In the genomic region with DNA sequence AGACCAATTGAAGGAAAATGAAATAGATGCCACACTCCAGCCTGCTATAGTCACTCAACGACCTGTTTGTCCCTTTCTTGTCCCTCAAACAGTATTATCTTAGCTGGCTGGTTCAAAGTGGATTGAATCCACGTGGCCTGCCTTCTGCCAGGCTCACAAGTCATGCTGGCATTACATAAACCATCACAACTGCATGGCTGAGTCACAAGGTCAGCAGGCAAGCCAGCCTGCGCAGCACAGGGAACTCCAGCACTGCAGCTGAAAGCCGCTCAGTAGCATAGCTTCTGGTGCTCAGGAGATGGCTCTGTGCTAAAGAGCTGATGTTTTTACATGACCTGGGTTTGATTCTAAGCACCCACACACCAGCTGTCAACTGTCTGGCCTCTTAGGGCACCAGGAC, we compare ENCODE assay signal across 8 mouse cellular contexts.
A peak's percentile ranks its signal among the peaks of the same experiment; 100 is the strongest.
DNase-seq lines count a peak whose midpoint lies in the region; ATAC-seq lines count a peak whose summit lies in the region.

No protein-coding gene starts in this region.

- ATAC-seq in megakaryocyte, adult 5-6 weeks (ENCODE audit: poor library complexity, severe bottlenecking), result no peak

- intact Hi-C loops in heart, postnatal 10 days (cut with DNase I), result loop anchor here (5.0 kb wide), 2 partner anchors 54 to 94 kb away; no protein-coding TSS in a partner anchor

- peak; percentile 84 for DNase-seq in gastrocnemius, adult 18-20 months (ENCODE audit: low spot score)
- no peak for DNase-seq in gastrocnemius, postnatal 4 days (ENCODE audit: low spot score in 2 of 2)
- DNase-seq in 3T3-L1 (ENCODE audit: low read depth, low spot score), result peak; percentile 75
- peak; percentile 72 for DNase-seq in cerebellum, adult 18-20 months
- peak; percentile 80 to 86 for DNase-seq in heart, postnatal 10 days
- peak; percentile 97 for DNase-seq in skeletal muscle tissue, adult 2 months (ENCODE audit: low read depth, low spot score)
- DNase-seq in embryo, embryonic 11 days, result no peak

Comparison
In these comparisons a context has a peak if more than half of its experiments do, and no peak if none do; other contexts are left out.
1. DNase-seq: peak in gastrocnemius, adult 18-20 months (single experiment), 3T3-L1 (single experiment), cerebellum, adult 18-20 months (2 of 2), heart, postnatal 10 days (2 of 2) and skeletal muscle tissue, adult 2 months (single experiment); none in gastrocnemius, postnatal 4 days (0 of 2) and embryo, embryonic 11 days (single experiment).